Mouse (Mus musculus): Measurements from ENCODE around the gene Cox7a2l. TPM values are rescaled to one million over a fixed set of nuclear protein-coding genes. Genes with fewer than 3 reads are reported as not detected.

Cox7a2l gene
- 180 and 182 TPM in 2 replicates for polyA plus RNA-seq (2015; fragmentation: Nextera tagmentation; extraction: Ambion mirVana)

GRCm38 (mm10) chr17:83517280-83518015, at the start of gene Cox7a2l:
Gene Cox7a2l, minus strand, starts transcription at chr17:83517330.
- Histone ChIP-seq H3K9me3 (replicated peaks) (0 out of 2 replicates have a peak, but pooled peaks cover 3% of the 10 kb centered on the region), H3K4me3 (no peak within 1 kb of the TSS), H3K27me3 (no peaks in the 10 kb centered on the region), H3K4me2 (no peak within 1 kb of the TSS), H3K4me1 (peaks cover 16% of the 10 kb centered on the region), H3K9ac (no peak within 1 kb of the TSS), H3K36me3 (ENCODE audit: poor library complexity, severe bottlenecking) (no peaks in the 10 kb centered on the region), H3K27ac (no peak within 1 kb of the TSS)
- 92% methylated on average over 8 of the region's 8 CpGs for WGBS
- ATAC-seq: no peak

- no peak overlapping the region for H3K4me2 ChIP-seq
- ATAC-seq: peak; percentile 87
- no peak overlapping the region for H3K4me3 ChIP-seq
- 48% methylated on average over 4 of the region's 4 CpGs for WGBS
- H3K27ac ChIP-seq: peak overlapping the region; percentile 35; the same call in 1 of the 2 replicates
- H3K27me3 ChIP-seq: no peaks in the 10 kb centered on the region
- no peaks in the 10 kb centered on the region for H3K36me3 ChIP-seq (ENCODE audit: poor library complexity, severe bottlenecking)
- peaks cover 26% of the 10 kb centered on the region for H3K4me1 ChIP-seq
- no peaks in the 10 kb centered on the region for H3K9me3 ChIP-seq (replicated peaks)
- no peak overlapping the region for H3K9ac ChIP-seq
These were observed 48.4 kb upstream of the Cox7a2l start for GRCm38 (mm10) chr17:83565506-83565905.

GRCm38 (mm10) chr17:83564119-83564820, 47.1 kb upstream of the Cox7a2l start:
- Histone ChIP-seq H3K27ac (no peak overlapping the region; the same call in none of the 2 replicates), H3K9me3 (replicated peaks) (no peaks in the 10 kb centered on the region), H3K4me1 (peaks cover 28% of the 10 kb centered on the region), H3K27me3 (no peaks in the 10 kb centered on the region), H3K4me3 (no peak overlapping the region), H3K4me2 (no peak overlapping the region), H3K36me3 (ENCODE audit: poor library complexity, severe bottlenecking) (no peaks in the 10 kb centered on the region), H3K9ac (no peak overlapping the region)
- ATAC-seq: no peak
- 73% methylated on average over 12 of the region's 12 CpGs for WGBS

- H3K4me1 ChIP-seq: peaks cover 32% of the 10 kb centered on the region
- no peak overlapping the region for H3K27ac ChIP-seq
- no peak overlapping the region for H3K4me2 ChIP-seq
- no peak overlapping the region for H3K4me3 ChIP-seq
- no peaks in the 10 kb centered on the region for H3K27me3 ChIP-seq
- no peaks in the 10 kb centered on the region for H3K36me3 ChIP-seq (ENCODE audit: poor library complexity, severe bottlenecking)
- WGBS: 53% methylated on average over 10 of the region's 10 CpGs
- H3K9me3 ChIP-seq (replicated peaks): no peaks in the 10 kb centered on the region
- peak; percentile 29; the same call in 1 of the 2 replicates for ATAC-seq
- no peak overlapping the region for H3K9ac ChIP-seq
These were observed 46.6 kb upstream of the Cox7a2l start for GRCm38 (mm10) chr17:83563703-83564111.

- H3K9me3 ChIP-seq (replicated peaks): no peaks in the 10 kb centered on the region
- H3K4me1 ChIP-seq: peaks cover 32% of the 10 kb centered on the region
- H3K27me3 ChIP-seq: no peaks in the 10 kb centered on the region
- no peak overlapping the region for H3K9ac ChIP-seq
- H3K4me2 ChIP-seq: no peak overlapping the region
- WGBS: 89% methylated on average over 5 of the region's 5 CpGs
- no peak for ATAC-seq
- H3K36me3 ChIP-seq (ENCODE audit: poor library complexity, severe bottlenecking): no peaks in the 10 kb centered on the region
- H3K27ac ChIP-seq: no peak overlapping the region
- H3K4me3 ChIP-seq: no peak overlapping the region
These were observed 45.3 kb upstream of the Cox7a2l start for GRCm38 (mm10) chr17:83562153-83563010.

GRCm38 (mm10) chr17:83559081-83559480, 42.0 kb upstream of the Cox7a2l start:
- Histone ChIP-seq H3K4me3 (no peak overlapping the region), H3K27ac (no peak overlapping the region)

GRCm38 (mm10) chr17:83555836-83556235, 38.7 kb upstream of the Cox7a2l start:
- Histone ChIP-seq H3K27ac (no peak overlapping the region), H3K4me3 (no peak overlapping the region), H3K36me3 (ENCODE audit: poor library complexity, severe bottlenecking) (no peaks in the 10 kb centered on the region), H3K4me2 (no peak overlapping the region), H3K4me1 (peaks cover 6% of the 10 kb centered on the region; the same call in 1 of the 2 replicates), H3K9ac (no peak overlapping the region), H3K27me3 (no peaks in the 10 kb centered on the region), H3K9me3 (replicated peaks) (no peaks in the 10 kb centered on the region)
- no peak for ATAC-seq
- 94% methylated on average over 11 of the region's 11 CpGs for WGBS

More at GRCm38 (mm10) chr17:83559081-83559480, 42.0 kb upstream of the Cox7a2l start:
- ATAC-seq: no peak
- H3K4me2 ChIP-seq: no peak overlapping the region
- no peak overlapping the region for H3K9ac ChIP-seq
- H3K4me1 ChIP-seq: peaks cover 10% of the 10 kb centered on the region; the same call in 1 of the 2 replicates
- H3K36me3 ChIP-seq (ENCODE audit: poor library complexity, severe bottlenecking): no peaks in the 10 kb centered on the region
- 40% methylated on average over 8 of the region's 8 CpGs for WGBS
- no peaks in the 10 kb centered on the region for H3K27me3 ChIP-seq
- no peaks in the 10 kb centered on the region for H3K9me3 ChIP-seq (replicated peaks)

- Histone ChIP-seq H3K4me3 (no peak overlapping the region), H3K4me1 (peaks cover 6% of the 10 kb centered on the region; the same call in 1 of the 2 replicates), H3K9me3 (replicated peaks) (no peaks in the 10 kb centered on the region), H3K27me3 (no peaks in the 10 kb centered on the region), H3K36me3 (ENCODE audit: poor library complexity, severe bottlenecking) (no peaks in the 10 kb centered on the region), H3K27ac (no peak overlapping the region), H3K9ac (no peak overlapping the region), H3K4me2 (no peak overlapping the region)
- ATAC-seq: no peak
- WGBS: 93% methylated on average over 7 of the region's 7 CpGs
These were observed 37.9 kb upstream of the Cox7a2l start for GRCm38 (mm10) chr17:83554997-83555396.

GRCm38 (mm10) chr17:83548501-83549233, 31.5 kb upstream of the Cox7a2l start:
- H3K4me2 ChIP-seq: peak overlapping the region; percentile 22; the same call in 1 of the 2 replicates
- WGBS: 14% methylated on average over 12 of the region's 12 CpGs
- peak overlapping the region; percentile 32 for H3K27ac ChIP-seq
- no peak overlapping the region; the same call in 1 of the 2 replicates for H3K9ac ChIP-seq
- H3K4me3 ChIP-seq: no peak overlapping the region
- H3K36me3 ChIP-seq (ENCODE audit: poor library complexity, severe bottlenecking): no peaks in the 10 kb centered on the region
- ATAC-seq: peak; percentile 12; the same call in 1 of the 2 replicates
- H3K4me1 ChIP-seq: peaks cover 30% of the 10 kb centered on the region
- H3K9me3 ChIP-seq (replicated peaks): no peaks in the 10 kb centered on the region
- H3K27me3 ChIP-seq: peaks cover 40% of the 10 kb centered on the region

- H3K9me3 ChIP-seq (replicated peaks): no peaks in the 10 kb centered on the region
- WGBS: 29% methylated on average over 10 of the region's 10 CpGs
- no peak overlapping the region for H3K27ac ChIP-seq
- H3K4me2 ChIP-seq: no peak overlapping the region
- 0 out of 2 replicates have a peak, but pooled peaks have one; percentile 28 for ATAC-seq
- no peak overlapping the region for H3K4me3 ChIP-seq
- H3K9ac ChIP-seq: no peak overlapping the region
- H3K4me1 ChIP-seq: peaks cover 30% of the 10 kb centered on the region
- peaks cover 40% of the 10 kb centered on the region for H3K27me3 ChIP-seq
- H3K36me3 ChIP-seq (ENCODE audit: poor library complexity, severe bottlenecking): no peaks in the 10 kb centered on the region
These were observed 30.0 kb upstream of the Cox7a2l start for GRCm38 (mm10) chr17:83547145-83547544.

All from forebrain, embryonic 13.5 days (tissue).